Mouse (Mus musculus) myocyte (in vitro differentiated cells): ENCODE data around the gene Larp4b.

Source experiments
- CEBPB ChIP-seq: IDR thresholded peaks from 2 replicates; pipeline ENCODE4 v1.6.1; 2011; ENCODE audit warnings: mild to moderate bottlenecking, moderate library complexity; ENCODE audit not compliant: poor library complexity, insufficient read depth, severe bottlenecking
- E2F4 ChIP-seq: IDR thresholded peaks from one replicate; pipeline ENCODE4 v1.6.1; 2011; ENCODE audit warnings: mild to moderate bottlenecking, control low read depth, moderate library complexity; ENCODE audit not compliant: insufficient read depth
- POLR2A ChIP-seq: IDR thresholded peaks from one replicate; pipeline ENCODE4 v1.6.1; 2011; ENCODE audit warnings: low read depth, mild to moderate bottlenecking, control low read depth, moderate library complexity; ENCODE audit not compliant: insufficient read length
- POLR2AphosphoS2 ChIP-seq: IDR thresholded peaks from one replicate; pipeline ENCODE4 v1.6.1; 2011; ENCODE audit warnings: low read depth, control low read depth; ENCODE audit not compliant: insufficient read length
- TCF12 ChIP-seq: IDR thresholded peaks from one replicate; pipeline ENCODE4 v1.6.1; 2011; ENCODE audit warnings: mild to moderate bottlenecking, control low read depth; ENCODE audit not compliant: poor library complexity, insufficient read depth, severe bottlenecking

GRCm38 (mm10) chr13:9187566-9188530 is 94.2 kb downstream of the Larp4b start:
- TF ChIP-seq POLR2A (no peak), E2F4 (no peak), CEBPB (no peak), POLR2AphosphoS2 (no peak), TCF12 (no peak)
